Mouse (Mus musculus) hematopoietic stem cell, adult 5-6 weeks (primary cell): ENCODE data around the gene Hand2. TPM values are rescaled to one million over a fixed set of nuclear protein-coding genes. Genes with fewer than 3 reads are reported as not detected.

Source experiments
- ATAC-seq, 2 experiments: fragments of 125-278 bp in 1 of 2; replicated peaks in 1 of 2; 2 replicates each; pipeline ENCODE4 v1.8.0; 2016 to 2017; ENCODE audit warnings: inconsistent platforms in 2 of 2, mild to moderate bottlenecking in 2 of 2, moderate number of reproducible peaks in 2 of 2, low read depth in 1 of 2, moderate TSS enrichment in 1 of 2; ENCODE audit not compliant: low FRiP score in 2 of 2, poor library complexity in 2 of 2, severe bottlenecking in 2 of 2, insufficient read depth in 1 of 2, low TSS enrichment in 1 of 2
- total RNA-seq: library from RNA; stranded (forward); fragments of 172-1452, 232-1000 nt; gene quantifications from 2 replicates; pipeline ENCODE4 v1.2.3, GENCODE M21; 2017

The Hand2 gene
- total RNA-seq, 1 experiment from 2014 or later, result not detected

DNA sequence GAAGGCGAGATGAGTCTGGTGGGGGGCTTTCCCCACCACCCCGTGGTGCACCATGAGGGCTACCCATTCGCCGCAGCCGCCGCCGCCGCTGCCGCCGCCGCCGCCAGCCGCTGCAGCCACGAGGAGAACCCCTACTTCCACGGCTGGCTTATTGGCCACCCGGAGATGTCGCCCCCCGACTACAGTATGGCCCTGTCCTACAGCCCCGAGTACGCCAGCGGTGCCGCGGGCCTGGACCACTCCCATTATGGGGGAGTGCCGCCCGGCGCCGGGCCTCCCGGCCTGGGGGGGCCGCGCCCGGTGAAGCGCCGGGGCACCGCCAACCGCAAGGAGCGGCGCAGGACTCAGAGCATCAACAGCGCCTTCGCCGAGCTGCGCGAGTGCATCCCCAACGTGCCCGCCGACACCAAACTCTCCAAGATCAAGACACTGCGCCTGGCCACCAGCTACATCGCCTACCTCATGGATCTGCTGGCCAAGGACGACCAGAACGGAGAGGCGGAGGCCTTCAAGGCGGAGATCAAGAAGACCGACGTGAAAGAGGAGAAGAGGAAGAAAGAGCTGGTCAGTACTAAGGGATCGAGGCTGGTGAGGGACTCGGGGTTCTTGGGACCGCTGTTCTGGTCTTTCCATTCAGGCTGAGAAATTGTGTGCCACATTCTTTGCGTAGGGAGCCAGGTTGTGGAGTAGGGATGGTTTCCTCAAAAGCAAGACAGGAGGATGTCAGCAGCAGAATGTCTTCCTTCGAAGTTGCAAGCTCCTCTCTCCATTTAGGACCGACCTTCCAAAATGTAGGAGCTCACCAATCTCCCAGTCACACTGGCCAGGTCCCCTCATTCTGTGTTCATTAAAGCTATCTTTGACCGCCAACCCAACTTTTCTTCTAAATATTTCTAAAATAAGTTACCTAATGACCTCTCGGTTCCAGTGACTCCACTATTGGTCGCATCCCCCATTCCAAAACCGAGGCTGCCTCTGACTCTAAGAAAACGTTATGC, 1.4 kb downstream of the Hand2 start:
- ATAC-seq, result no peak

DNA sequence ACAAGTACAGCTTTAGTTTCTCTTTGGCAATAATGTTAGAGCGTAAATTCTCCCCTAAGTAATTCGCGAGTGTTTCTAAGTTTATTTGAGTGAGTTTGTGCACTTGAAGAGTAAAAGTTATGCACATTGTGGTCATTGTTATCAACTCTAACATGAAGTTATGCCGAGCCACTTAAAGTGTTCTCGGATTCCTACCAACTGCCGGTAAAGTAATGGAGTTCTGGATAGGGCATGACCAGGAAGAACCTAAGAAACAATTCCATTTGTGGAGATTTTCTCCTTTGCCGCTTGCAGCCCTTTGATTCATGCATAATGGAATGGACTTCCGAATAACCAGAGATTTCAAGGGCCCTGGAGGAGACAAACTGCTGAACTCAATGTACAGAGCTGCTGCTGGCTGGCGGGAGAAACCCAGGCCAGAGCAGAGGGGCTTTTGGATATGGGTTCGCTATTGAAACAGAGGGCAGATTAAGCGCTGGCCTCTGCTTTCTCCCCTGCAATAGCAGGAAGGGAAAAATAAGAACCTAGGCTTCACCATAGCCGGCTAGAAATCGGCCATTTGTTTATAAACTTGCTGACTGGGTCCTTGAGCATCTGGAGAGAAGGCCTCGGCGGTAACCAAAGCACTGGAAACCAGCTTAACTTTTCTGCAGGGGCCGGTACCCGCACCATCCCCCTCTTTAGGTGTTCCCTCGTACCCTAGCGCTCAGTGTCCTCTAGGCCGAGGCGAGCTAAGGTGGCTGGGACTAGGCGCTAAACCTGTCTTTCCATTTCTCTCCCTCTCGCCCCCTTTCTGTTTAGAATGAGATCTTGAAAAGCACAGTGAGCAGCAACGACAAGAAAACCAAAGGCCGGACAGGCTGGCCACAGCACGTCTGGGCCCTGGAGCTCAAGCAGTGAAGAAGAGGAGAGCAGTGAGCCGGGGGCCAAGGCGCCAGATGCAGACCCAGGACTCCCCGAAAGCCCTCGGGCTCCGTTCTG, 2.5 kb downstream of the Hand2 start:
- ATAC-seq, result no peak

DNA sequence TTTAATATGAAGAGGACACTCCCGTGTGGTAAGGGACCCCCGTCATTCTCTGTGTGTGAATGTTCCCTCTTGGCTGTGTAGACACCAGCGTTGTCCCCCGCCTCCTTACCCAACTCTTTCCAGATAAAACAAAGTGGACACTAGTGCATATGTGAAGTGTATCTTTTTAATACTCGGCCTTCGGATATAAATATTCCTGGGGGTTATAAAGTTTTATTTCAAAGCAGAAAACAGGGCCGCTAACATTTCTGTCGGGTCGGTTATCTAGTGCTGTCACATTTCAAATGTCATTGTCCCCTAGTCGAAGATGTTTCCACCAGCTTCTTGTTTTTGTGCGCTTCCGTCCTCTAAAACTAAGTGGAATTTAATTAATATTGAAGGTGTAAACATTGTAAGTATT, 3.3 kb downstream of the Hand2 start:
- ATAC-seq, result no peak

DNA sequence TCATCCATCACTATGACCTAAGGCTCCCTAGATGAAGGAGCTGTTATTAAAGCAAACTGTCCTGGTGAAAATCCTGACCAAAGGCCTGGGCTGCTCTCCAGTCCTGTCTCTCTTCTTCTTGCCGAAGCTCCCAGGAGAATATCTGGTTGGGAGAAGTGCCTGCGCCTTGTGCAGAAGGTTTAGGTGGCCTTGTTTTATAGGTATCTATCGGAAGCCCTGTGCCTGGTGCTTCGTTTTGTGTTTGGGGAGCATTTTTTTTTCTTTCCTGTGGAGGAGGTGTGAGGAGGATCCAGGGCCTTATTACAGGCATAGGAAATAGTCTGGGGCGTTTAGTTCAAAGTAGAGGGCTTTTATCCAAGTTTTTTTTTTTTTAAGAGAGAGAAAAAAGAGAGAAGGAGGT, 3.9 kb downstream of the Hand2 start:
- no peak for ATAC-seq

DNA sequence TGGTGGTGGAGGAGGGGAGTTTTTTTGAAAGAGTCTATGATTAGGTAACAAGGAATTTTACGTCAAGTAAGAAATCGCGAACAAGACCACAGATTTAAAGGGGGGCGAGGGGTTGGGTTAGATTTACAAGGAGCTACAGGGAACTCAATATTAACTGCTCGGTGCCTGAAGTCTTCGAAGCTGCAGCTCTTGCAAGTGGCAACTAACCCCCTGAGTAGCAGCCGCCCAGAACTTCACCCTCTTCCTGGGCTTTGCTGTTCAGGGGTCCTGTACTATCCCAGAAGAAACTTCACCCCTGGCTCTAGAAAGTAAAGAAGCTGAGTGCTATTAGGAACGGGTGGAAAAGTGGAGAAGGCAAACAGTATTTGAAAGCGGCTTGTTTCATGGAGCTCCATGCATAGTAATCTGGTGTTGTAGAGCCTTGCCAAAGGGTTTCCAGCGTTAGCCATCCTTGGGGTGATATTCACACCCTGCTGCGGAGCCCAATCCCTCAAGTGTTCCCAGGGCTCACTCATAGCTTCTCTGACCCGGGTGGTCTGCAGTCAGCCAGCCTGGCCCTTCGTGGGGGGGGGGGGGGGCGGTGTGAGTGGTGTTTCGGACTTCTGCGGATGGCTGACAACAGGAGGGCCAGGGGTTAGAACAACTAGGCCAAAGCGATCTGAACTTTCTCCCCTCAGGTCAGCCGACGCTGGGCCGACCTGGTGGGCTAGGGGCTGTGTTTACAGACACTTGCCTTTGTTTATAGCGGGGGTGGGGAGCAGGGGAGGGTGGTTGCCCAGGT, 4.5 kb downstream of the Hand2 start:
- no peak for ATAC-seq

DNA sequence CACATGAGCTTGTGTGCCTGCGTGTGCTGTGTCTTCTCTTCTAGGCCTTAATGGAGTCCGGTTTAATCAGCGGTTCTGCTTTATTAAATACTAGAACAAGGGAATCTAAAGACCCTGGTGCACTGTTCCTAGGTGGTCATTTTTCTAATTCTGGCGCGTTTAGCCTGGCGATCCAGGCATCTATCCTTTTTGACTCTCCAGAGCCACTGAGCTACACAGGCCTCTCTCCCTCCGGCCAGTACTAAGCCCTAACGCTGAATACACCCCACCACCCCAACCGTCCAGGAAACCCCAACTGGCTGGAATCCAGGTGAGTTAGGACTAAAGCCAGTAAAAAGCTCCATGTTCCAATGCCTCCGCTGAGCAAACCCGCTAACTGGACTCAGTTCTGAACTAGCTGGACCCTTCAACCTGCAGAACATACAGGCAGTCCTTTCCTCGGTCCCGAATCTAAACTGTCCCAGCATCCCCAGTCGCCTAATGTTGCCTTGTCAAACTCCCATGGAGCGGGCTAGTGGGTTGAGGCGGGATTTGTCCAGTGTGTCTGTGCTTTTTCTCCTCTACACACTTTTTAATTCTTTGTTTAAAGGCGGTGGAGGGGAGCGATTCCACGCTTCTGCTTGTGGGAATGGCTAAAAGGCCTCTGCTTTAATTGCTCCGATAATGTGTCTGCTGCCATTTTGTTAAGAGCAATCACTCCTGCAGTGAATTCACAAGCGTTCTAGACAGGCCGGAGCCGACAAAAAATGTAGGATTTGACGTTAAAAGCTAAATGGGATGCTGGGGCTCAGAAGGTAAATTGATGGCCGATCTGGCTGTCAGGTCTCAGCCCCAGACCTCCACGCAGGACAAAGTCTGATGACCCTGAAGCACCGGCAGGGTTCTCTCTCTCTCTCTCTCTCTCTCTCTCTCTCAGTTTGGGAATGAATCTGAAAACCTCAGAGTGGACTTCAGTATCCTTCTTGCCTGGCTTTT, 5.6 kb downstream of the Hand2 start:
- ATAC-seq, result no peak

DNA sequence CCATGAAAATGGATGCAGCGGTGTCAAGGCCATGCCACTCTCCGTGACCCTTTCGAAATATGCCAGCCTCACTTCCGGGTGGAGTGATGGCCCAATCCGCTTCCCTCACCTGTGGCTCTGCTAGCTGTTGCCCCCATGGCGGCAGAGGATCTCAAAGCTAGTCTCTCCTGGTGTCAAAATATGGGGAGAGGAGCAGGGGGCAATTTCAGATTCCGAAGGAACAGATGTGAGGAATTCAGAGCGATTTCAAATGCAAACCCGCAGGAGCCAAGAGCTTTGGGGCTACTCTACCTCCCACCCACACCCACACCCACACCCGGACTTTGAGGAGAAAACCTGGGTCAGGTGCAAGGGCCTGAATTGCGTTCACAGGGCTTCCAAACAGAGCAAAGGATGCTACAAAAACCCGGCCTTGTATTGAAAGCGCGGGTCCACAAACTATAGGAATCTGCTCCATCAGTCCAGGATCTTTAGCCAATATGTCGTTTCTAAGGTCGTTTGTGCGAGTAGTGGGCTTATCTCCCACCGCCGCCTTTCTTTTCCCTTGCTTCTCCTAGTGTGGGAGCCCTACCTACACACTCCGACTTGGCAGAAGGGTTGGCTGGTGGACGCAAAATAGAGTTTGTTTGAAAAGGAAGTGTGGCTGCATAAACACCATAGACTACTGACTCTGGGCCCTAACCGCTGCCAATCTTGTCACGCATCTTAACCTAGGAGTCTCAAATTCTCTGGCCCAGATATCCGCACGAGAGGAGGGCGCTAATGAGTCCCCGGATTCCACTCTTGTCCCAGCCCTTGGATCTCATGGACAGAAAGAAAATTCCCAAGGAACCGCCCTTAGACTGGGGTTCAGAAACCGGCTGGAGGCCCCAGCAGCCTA, 6.7 kb downstream of the Hand2 start:
- peak in 1 of 2 experiments; percentile 42; a peak in 1 of 4 replicates for ATAC-seq

DNA sequence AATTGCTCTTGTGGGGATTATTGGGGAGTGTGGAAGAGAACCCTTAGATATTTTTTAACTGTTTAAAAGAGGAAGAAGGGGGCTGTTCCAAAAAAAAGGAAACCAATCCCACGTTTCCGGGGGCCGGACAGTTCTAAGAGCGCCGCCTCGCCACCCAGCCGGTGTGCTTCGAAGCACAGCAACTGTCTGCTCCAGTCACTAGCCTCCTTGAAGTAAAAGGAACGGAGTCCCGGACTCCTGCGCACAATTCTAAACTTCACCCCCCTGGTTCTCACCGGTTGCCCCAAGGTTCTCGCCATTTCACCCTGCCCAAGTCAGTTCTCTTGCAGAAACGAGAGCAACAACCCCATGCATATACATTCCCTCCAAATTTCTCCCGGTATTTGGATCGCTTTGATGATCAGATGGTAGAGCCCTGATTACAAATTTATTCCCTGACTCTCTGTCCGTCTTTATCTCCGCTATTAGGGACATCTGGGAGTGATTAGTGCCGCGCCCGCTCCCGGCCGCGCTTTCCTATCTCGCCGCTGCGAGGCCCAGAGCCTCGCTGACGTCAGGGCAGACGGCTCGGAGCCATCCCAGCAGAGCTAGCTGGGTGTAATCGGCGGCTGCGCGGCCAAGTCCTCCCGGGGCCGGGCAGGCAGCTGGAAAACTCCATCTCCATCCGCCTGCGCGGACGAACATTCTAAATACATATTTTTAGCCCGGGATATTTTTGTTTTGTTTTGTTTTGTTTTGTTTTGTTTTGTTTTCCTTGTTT, 7.6 kb downstream of the Hand2 start:
- 0 out of 4 replicates have a peak, but pooled peaks have one; percentile 35 to 38 for ATAC-seq

DNA sequence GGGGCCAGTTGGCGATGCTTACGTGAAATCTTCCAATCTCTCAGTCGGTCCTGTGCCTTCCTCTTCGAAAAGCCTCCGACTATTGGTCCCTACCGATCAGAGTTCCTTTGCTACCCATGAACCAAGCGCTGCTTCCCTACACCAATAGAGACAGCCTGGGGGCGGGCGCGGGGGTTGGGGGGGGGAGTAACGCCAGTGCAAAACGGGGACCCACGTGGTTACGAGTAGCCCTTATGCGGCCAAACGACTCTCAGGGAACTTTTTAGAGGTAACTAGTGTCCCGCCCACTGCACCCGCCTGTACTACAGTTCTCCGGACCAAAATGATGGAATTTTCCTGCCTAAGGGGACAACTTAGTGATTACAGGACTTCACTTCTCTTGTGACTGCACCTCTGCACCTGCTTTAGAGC, 8.2 kb downstream of the Hand2 start:
- no peak for ATAC-seq

DNA sequence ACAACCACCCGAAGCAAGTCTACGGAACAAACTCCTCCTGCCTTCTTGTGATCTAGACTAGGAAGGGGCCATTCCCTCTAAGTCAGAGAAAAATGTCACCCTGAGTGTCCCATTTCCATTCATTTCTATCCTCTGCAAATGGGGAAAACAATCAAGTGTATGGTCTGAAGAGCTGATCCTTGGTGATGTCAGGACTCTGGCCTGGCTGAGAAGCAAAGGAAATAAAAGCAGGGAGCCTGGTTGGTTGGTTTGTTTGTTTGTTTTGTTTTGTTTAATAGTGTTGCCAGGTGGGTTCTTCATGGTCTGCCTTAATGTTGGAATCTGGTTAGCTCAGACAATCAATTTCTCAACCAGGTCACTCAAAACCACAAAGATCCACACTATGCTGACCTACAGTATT, 9.3 kb downstream of the Hand2 start:
- ATAC-seq, result no peak

DNA sequence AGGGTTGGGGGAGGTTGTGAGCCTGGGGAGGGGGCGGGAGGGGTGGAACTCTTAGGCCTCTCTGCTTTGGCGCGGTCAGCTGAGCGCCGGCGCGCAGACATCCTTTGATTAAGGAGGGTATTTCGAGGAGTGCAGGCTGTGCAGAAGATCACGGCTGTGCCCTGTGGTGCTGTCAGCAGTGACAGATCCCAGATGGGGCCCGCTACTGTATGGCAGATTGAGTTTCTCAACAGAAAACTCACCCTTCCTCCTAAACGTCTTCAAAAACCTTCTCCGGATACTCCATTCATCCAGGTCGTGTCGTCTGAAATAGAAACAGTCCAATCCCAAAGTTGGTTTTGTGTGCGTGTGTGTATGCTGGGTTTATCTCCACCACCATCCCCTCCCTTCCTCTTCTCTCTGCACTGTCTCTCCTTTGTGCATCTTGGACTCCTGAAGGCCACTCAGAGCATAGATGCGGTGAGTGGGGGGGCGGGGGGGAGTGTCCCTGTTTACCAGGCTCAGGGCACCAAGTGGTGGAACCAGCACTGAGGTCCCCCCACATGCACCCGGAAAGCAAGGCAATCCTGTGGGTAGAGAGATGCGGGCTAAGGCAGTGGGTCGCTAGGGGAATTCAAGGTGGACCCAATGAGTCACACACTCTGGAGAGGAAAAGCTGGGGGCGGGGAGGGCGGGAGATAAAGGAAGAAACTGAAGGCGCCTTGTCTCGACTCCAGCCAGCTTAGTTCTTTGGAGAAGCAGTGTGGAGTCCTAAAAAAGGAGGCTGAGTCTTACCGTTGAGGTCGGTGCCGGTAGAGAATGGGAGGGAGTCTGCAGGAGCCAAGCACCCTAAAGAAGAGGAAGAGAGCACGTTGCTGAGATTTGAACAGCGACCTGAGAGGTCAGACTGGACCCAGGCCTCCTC, 11.2 kb downstream of the Hand2 start:
- ATAC-seq, result no peak

DNA sequence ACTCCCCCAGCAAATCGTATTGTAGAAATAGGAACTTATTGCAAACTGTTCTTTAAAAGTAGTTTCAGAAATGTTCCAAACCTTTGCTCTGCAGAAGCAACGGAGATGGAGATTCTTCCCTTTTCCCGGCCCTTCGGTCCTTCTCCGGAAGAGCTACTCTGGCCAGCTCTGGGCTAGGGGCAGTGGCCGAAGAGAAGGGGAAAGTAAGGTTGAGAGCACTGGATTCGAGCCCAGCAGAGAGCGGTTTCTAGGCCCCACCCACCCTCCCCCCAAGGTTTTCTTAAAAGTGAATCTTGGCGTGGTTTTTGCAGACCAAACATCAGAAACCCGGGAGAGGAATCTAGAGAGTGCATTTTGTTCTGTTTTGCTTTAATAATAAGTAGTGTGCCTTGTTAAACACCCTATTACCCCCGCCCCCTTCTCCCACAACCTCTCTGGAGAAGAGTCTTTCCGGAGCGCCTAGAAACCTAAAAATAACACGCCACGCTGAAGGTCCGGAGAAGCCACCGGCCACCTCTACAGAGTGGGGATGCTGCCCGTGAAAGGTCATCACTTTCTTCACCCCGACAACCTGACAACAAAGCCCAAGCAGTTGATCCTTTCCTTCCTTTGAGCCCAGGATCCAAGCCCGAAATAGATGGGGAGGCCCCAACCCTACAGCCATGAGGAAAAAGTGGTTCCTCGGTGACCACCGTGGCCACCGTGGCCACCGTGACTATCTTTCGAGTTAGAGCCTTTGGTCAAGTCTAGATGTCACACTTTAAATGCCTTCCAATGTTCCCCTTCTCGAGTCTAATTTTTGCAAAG, 12.1 kb downstream of the Hand2 start:
- ATAC-seq, result no peak

DNA sequence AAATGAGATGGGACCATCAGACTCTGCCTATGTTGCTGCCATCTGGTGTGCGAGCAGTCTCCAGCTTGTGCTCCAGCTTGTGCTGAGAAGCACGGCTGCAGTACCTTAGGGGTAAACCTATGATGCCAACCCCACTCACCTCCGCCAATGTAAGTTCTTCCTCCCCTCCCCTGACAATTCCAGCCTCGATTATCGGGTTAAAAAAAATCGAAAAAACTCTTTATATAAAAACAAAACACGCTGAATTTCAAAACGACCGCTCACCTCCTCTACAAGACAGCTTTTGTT, 12.6 kb downstream of the Hand2 start:
- 0 out of 4 replicates have a peak, but pooled peaks of 1 of the 2 experiments have one; percentile 38 for ATAC-seq
